Mouse (Mus musculus): Measurements from ENCODE around the gene Mamstr. TPM values are rescaled to one million over a fixed set of nuclear protein-coding genes. Genes with fewer than 3 reads are reported as not detected.

Mamstr gene
- total RNA-seq, 2 experiments from 2014 or later = not detected

DNA sequence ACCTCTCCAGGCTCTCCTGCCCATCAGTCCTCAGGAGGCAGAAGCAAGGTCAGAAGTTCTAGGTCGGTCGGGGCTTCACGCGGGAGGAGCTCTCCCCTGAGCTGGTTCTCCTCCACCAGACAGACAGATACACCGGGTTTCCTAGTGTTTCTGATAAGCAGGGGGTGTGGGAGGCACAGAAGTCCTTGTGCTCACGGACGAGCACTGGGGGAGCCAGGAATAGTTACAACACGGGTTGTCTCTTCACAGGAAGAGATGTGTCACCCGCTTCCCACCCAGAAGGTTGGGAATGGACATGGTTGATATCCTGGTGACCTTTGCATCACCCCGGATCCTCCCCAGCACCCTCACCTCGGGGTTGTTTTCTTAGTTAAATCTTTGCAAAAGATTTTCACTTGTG lies 50.0 kb downstream of the Mamstr start:
- no peak for ATAC-seq (ENCODE audit: poor library complexity, severe bottlenecking)

DNA sequence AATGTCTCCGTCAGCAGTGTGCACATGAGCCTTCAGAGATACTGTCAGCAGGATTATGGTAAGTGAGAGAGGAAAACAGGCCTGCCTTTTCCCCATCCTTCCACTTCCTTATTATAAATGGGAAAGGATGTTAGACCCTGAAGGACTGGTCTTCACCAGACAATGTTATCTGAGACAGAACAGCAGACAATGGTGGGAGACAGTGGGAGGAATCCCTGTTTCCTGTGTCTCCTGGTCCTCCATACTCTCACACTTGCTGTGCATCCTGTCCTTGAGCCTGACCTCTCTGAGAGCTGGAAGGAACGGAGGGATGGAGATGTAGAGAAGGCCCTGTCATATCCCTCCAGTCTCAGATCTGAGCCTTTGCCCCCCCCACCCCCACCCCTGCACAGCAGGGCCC lies 52.6 kb downstream of the Mamstr start:
- ATAC-seq (ENCODE audit: poor library complexity, severe bottlenecking) = no peak

DNA sequence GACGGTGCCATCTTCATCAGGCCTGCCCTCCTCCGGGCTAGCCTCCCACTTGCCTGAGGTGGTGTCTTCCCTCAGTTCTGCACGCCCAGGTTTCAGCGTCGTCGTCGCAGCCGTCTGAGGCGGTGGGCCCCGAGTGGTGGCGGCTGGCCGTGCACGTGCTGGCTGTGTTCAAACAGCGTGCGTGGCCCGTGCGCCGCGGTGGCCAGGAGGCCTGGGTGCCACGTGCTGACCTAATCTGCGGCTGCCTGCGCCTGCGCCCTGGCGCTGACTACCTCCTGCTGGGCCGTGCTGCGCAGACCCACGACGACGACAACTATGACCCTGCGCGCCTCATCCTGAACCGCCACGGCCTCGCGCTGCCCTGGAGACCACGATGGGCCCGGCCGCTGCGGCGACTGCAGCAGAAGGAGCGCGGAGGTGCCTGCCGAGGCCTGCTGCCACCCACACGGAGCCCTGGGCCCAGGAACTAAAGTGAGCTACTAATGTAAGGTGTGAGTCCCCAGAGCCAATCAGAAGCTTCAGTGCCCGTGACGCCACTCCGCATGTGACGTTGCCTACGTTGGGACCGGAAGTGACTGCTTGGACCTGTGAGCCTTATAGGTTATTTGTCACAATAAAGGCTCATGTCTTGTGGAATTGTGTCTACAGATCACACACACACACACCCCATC lies 54.3 kb downstream of the Mamstr start, which contains the start of gene Sec1:
Gene Sec1, minus strand, starts transcription at position 482 of the 671 bp plus-strand sequence.
- ATAC-seq (ENCODE audit: poor library complexity, severe bottlenecking) = no peak

DNA sequence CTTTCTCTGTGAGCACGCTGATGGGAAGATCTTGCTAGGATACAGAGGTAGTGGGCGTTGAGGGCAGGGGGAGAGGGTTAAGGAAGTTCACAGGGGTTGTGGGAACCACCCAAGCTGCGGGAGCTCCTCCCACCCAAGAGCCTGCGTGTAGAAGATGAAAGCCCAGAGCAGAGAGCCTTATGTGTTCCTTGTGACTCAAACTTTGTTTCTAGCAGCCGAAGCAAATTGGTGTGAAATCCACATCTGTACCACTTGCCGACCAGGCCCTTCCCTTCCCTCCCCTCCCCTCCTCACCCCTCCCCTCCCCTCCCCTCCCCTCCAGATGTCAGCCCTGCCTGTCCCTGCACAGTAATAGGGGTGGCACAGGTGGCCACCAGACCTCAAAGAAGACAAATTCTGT lies 55.3 kb downstream of the Mamstr start:
- ATAC-seq (ENCODE audit: poor library complexity, severe bottlenecking) = no peak

Other genes starting within 250 kb of the Mamstr start
Only the 30 nearest of the 36 such genes appear.
- gene Gys1, start 205.1 kb upstream of the Mamstr start, total RNA-seq (2015) = 9.8 and 10.6 TPM in 2 replicates
- 7.2 and 8.8 TPM in 2 replicates for gene Gys1, start 205.1 kb upstream of the Mamstr start, total RNA-seq (2017)
- gene Ruvbl2, start 201.9 kb upstream of the Mamstr start, total RNA-seq (2015) = 48.6 and 51.6 TPM in 2 replicates
- gene Ruvbl2, start 201.9 kb upstream of the Mamstr start, total RNA-seq (2017) = 52.9 and 60.2 TPM in 2 replicates
- 2,869 and 3,213 TPM in 2 replicates for gene Ftl1, start 180.1 kb upstream of the Mamstr start, total RNA-seq (2015)
- 1,589 and 1,786 TPM in 2 replicates for gene Ftl1, start 180.1 kb upstream of the Mamstr start, total RNA-seq (2017)
- gene Bax, start 173.1 kb upstream of the Mamstr start, total RNA-seq (2015) = 24.6 and 25.0 TPM in 2 replicates
- gene Bax, start 173.1 kb upstream of the Mamstr start, total RNA-seq (2017) = 31.8 and 37.4 TPM in 2 replicates
- not detected in 2 replicates for gene Tulp2, start 158.1 kb upstream of the Mamstr start, total RNA-seq (2015)
- gene Tulp2, start 158.1 kb upstream of the Mamstr start, total RNA-seq (2017) = not detected in 2 replicates
- gene Gm45808, start 153.2 kb upstream of the Mamstr start, total RNA-seq (2015) = not detected in 2 replicates
- gene Gm45808, start 153.2 kb upstream of the Mamstr start, total RNA-seq (2017) = 0.61 TPM in 1 of 2 replicates, not detected in the other
- 15.5 and 18.3 TPM in 2 replicates for gene Dhdh, start 151.2 kb upstream of the Mamstr start, total RNA-seq (2015)
- 14.2 and 16.0 TPM in 2 replicates for gene Dhdh, start 151.2 kb upstream of the Mamstr start, total RNA-seq (2017)
- 54.9 and 59.1 TPM in 2 replicates for gene Nucb1, start 129.6 kb upstream of the Mamstr start, total RNA-seq (2015)
- gene Nucb1, start 129.6 kb upstream of the Mamstr start, total RNA-seq (2017) = 178 and 199 TPM in 2 replicates
- 29.2 and 39.1 TPM in 2 replicates for gene Ppp1r15a, start 113.7 kb upstream of the Mamstr start, total RNA-seq (2015)
- 50.0 and 64.7 TPM in 2 replicates for gene Ppp1r15a, start 113.7 kb upstream of the Mamstr start, total RNA-seq (2017)
- not detected in 2 replicates for gene Plekha4, start 113.6 kb upstream of the Mamstr start, total RNA-seq (2015)
- 0.24 TPM in 1 of 2 replicates, not detected in the other for gene Plekha4, start 113.6 kb upstream of the Mamstr start, total RNA-seq (2017)
- 0.25 TPM in 1 of 2 replicates, not detected in the other for gene Hsd17b14, start 85.1 kb upstream of the Mamstr start, total RNA-seq (2015)
- gene Hsd17b14, start 85.1 kb upstream of the Mamstr start, total RNA-seq (2017) = not detected in 2 replicates
- 24.6 and 26.6 TPM in 2 replicates for gene Bcat2, start 69.8 kb upstream of the Mamstr start, total RNA-seq (2015)
- gene Bcat2, start 69.8 kb upstream of the Mamstr start, total RNA-seq (2017) = 16.7 and 24.1 TPM in 2 replicates
- gene Fgf21, start 24.5 kb upstream of the Mamstr start, total RNA-seq (2015) = not detected in 2 replicates
- not detected in 2 replicates for gene Fgf21, start 24.5 kb upstream of the Mamstr start, total RNA-seq (2017)
- not detected in 2 replicates for gene Fut1, start 22.7 kb upstream of the Mamstr start, total RNA-seq (2015)
- not detected in 2 replicates for gene Fut1, start 22.7 kb upstream of the Mamstr start, total RNA-seq (2017)
- gene Izumo1, start 18.2 kb upstream of the Mamstr start, total RNA-seq (2015) = not detected in 2 replicates
- gene Izumo1, start 18.2 kb upstream of the Mamstr start, total RNA-seq (2017) = 0.22 TPM in 1 of 2 replicates, not detected in the other
- gene Rasip1, start 12.5 kb upstream of the Mamstr start, total RNA-seq (2015) = 0.20 TPM in 1 of 2 replicates, not detected in the other
- 0.29 TPM in 1 of 2 replicates, not detected in the other for gene Rasip1, start 12.5 kb upstream of the Mamstr start, total RNA-seq (2017)
- not detected in 2 replicates for gene Fut2, start 26.4 kb downstream of the Mamstr start, total RNA-seq (2015)
- not detected in 2 replicates for gene Fut2, start 26.4 kb downstream of the Mamstr start, total RNA-seq (2017)
- not detected in 2 replicates for gene Ntn5, start 44.0 kb downstream of the Mamstr start, total RNA-seq (2015)
- gene Ntn5, start 44.0 kb downstream of the Mamstr start, total RNA-seq (2017) = not detected in 2 replicates
- gene Sec1, start 54.4 kb downstream of the Mamstr start, total RNA-seq (2015) = not detected in 2 replicates
- not detected in 2 replicates for gene Sec1, start 54.4 kb downstream of the Mamstr start, total RNA-seq (2017)
- gene Car11, start 59.9 kb downstream of the Mamstr start, total RNA-seq (2015) = not detected in 2 replicates
- gene Car11, start 59.9 kb downstream of the Mamstr start, total RNA-seq (2017) = not detected in 2 replicates
- gene Dbp, start 65.1 kb downstream of the Mamstr start, total RNA-seq (2015) = 3.3 and 4.1 TPM in 2 replicates
- gene Dbp, start 65.1 kb downstream of the Mamstr start, total RNA-seq (2017) = 3.9 and 5.9 TPM in 2 replicates
- 1,249 and 1,272 TPM in 2 replicates for gene Rpl18, start 75.5 kb downstream of the Mamstr start, total RNA-seq (2015)
- gene Rpl18, start 75.5 kb downstream of the Mamstr start, total RNA-seq (2017) = 1,058 and 1,261 TPM in 2 replicates
- gene Sphk2, start 78.0 kb downstream of the Mamstr start, total RNA-seq (2015) = 14.6 and 21.2 TPM in 2 replicates
- gene Sphk2, start 78.0 kb downstream of the Mamstr start, total RNA-seq (2017) = 13.7 and 15.7 TPM in 2 replicates
- gene Fam83e, start 81.2 kb downstream of the Mamstr start, total RNA-seq (2015) = 0.18 and 0.29 TPM in 2 replicates
- 0.12 and 0.22 TPM in 2 replicates for gene Fam83e, start 81.2 kb downstream of the Mamstr start, total RNA-seq (2017)
- not detected in 2 replicates for gene Spaca4, start 85.8 kb downstream of the Mamstr start, total RNA-seq (2015)
- not detected in 2 replicates for gene Spaca4, start 85.8 kb downstream of the Mamstr start, total RNA-seq (2017)
- 0.09 TPM in 1 of 2 replicates, not detected in the other for gene Lmtk3, start 143.8 kb downstream of the Mamstr start, total RNA-seq (2015)
- not detected in 2 replicates for gene Lmtk3, start 143.8 kb downstream of the Mamstr start, total RNA-seq (2017)
- gene Sult2b1, start 144.7 kb downstream of the Mamstr start, total RNA-seq (2015) = not detected in 2 replicates
- gene Sult2b1, start 144.7 kb downstream of the Mamstr start, total RNA-seq (2017) = not detected in 2 replicates
- 23.9 and 28.1 TPM in 2 replicates for gene Cyth2, start 174.6 kb downstream of the Mamstr start, total RNA-seq (2015)
- gene Cyth2, start 174.6 kb downstream of the Mamstr start, total RNA-seq (2017) = 41.4 and 44.2 TPM in 2 replicates
- gene Kcnj14, start 184.8 kb downstream of the Mamstr start, total RNA-seq (2015) = not detected in 2 replicates
- 0.16 TPM in 1 of 2 replicates, not detected in the other for gene Kcnj14, start 184.8 kb downstream of the Mamstr start, total RNA-seq (2017)
- gene Grwd1, start 191.0 kb downstream of the Mamstr start, total RNA-seq (2015) = 3.5 and 6.5 TPM in 2 replicates
- gene Grwd1, start 191.0 kb downstream of the Mamstr start, total RNA-seq (2017) = 2.6 and 3.9 TPM in 2 replicates